Mouse (Mus musculus): ENCODE data around the gene Diaph2.
"Not testable (repeated sequence)": the region's sequence is repeated elsewhere in the genome, so short reads cannot be mapped to it uniquely, and the experiment has no call there.

Diaph2 gene

GRCm38 (mm10) chrX:129749571-129750061 lies at the start of gene Diaph2:
Gene Diaph2 (plus strand): TSS chrX:129749742.
- DNase-seq = peak; percentile 70 to 79

- DNase-seq = no peak
Measured at GRCm38 (mm10) chrX:129701634-129702312, 47.8 kb upstream of the Diaph2 start.

DNA sequence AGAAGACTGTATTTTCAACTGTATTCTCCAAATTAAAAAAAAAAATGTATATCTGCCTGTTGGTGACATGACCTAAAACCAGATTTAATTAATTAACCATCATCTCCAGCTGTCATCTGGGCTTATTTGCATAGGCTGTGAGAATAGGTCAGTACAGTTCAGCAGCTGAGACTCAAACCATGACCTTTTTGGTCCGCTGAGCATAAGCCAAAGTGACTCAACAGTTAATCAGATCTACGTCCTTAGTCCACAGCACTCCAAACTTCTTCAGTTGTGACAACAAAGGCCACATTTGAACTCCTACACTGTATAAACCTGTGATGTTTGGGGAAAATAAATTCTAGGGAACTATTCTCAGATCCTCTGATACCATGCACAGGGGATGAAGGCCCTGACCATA lies 39.9 kb upstream of the Diaph2 start:
- no peak for DNase-seq

GRCm38 (mm10) chrX:129728717-129729220 lies 20.8 kb upstream of the Diaph2 start:
- no peak for DNase-seq

- no peak for DNase-seq
Measured at GRCm38 (mm10) chrX:129736562-129736961, 13.0 kb upstream of the Diaph2 start.

GRCm38 (mm10) chrX:129739226-129739625 lies 10.3 kb upstream of the Diaph2 start:
- DNase-seq = no peak

GRCm38 (mm10) chrX:129742981-129743380 lies 6.6 kb upstream of the Diaph2 start:
- no peak for DNase-seq

GRCm38 (mm10) chrX:129745976-129746375 lies 3.6 kb upstream of the Diaph2 start:
- DNase-seq = no peak

GRCm38 (mm10) chrX:129749102-129749501 lies 440 bp upstream of the Diaph2 start:
- no peak for DNase-seq

DNA sequence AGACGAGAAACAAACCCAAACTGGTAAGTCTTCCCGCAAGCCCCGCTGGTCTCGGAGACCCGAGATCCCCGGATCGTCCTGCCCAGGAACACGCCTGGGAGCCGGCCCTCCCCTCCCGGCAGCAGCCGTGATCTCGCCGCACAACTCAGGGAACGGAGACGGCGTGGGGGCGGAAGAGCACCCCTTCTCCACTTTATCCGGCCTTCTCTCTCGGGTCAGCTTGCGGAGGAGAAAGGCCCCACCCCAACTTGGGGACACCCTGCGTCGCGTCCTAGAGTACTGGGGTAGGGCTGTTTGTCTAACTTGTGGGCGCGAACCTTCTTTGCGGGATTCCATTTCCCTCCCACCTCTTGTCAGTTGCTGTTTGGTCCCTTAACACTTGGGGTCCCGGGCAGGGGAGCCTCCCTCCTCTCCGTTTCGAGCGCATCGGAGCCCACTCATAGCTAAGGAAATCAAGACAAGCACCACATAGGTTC lies 590 bp downstream of the Diaph2 start:
- no peak for DNase-seq

DNA sequence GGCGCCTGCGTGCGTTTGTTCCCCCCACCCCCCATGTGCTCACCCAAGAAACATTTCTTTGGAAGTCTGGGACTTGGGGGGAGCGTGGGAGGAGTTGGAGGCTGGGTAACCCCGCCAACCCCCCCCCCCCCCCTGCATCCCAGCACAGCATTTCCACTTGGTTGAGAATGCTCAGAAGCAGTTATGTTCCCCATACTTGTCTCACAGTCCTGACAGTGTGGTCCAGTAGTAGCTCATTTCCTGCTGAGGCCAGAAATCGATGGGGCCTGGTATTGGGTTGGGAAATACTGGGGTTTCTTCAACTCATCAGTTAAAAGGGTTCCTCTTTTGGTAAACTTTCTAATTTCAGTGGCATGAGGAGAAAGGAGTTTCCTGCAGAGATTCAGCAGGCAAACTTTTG lies 1.1 kb downstream of the Diaph2 start:
- no peak for DNase-seq

DNA sequence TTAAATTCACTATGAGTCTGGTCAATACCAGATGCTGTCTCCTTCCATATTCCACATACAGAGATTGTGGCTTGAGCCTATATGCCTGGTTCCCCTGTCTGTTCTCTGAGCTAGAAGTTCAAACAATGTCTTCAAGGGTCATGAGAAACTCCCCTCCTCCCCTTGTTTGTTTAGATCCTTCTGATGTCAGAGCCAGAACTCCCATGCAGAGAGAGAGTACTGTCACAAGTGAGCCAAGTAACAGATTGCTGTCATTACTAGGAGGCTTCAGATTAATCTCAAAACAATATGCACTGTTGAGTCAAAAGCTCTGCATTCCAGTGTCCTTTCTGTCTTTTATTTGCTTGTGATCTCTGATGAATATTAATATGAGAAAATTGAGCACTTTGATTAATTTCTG lies 7.1 kb downstream of the Diaph2 start:
- no peak for DNase-seq

- no peak for DNase-seq
Measured at GRCm38 (mm10) chrX:129762649-129763048, 13.1 kb downstream of the Diaph2 start.

DNA sequence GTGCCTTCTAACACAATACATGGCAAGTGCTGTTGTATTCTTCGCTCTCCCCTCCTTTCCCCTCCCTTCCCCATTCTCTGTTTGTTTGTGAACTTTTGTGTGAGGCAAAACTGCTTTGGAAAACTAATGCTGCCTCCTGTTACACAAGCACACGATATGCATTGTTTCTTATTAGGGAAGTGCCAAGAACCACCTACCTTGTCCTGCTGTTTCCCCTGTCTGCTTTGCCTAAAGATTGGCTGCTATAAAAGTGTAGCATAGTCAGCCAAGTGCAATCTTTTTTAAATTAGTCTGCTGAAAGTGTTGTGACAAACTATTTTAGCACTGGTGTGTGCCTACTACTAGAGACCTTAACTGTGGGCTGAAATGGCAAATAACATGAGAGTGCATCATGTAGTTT lies 15.8 kb downstream of the Diaph2 start:
- no peak for DNase-seq

- no peak for DNase-seq
Measured at GRCm38 (mm10) chrX:129766811-129767210, 17.3 kb downstream of the Diaph2 start.

DNA sequence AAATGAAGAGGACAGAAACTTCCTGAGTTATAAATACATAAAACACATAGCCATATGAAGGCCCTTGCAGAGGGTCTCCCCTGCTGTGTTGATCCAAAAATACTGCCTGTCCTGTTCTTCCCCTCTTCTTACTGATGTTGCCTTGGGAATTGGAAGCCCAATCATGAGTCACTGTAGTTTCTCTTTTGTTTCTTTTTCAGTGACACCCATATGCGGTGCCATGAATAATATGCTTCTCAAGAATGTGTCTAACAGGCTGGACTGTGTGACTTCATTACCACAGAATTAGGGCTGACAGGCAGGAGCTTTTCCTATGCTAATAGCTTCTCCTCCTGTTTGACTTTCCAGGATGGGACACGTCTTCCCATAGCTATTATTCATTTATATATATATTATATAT lies 21.1 kb downstream of the Diaph2 start:
- DNase-seq = no peak

GRCm38 (mm10) chrX:129773556-129774255 lies 24.2 kb downstream of the Diaph2 start:
- no peak for DNase-seq

DNA sequence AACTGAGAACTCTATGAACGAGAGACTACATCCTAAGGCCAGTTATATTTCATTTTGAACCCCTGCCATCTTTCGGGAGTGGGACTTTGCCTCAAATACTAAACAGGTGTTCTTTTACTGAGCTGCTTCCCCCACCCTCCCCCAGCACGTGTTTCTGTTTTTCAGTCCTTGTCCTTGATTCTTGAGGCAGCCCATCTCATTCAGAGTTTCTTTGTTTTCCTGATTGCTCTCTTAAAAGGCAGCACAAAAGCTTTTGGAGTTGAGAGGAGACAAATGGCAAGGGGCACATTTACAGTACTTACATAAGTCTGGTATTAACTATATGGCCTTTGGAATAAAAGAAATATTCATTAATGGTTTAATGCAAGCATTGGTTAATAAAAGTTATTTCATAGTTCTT lies 24.9 kb downstream of the Diaph2 start:
- no peak for DNase-seq

- no peak for DNase-seq
Measured at GRCm38 (mm10) chrX:129776761-129777160, 27.2 kb downstream of the Diaph2 start.

DNA sequence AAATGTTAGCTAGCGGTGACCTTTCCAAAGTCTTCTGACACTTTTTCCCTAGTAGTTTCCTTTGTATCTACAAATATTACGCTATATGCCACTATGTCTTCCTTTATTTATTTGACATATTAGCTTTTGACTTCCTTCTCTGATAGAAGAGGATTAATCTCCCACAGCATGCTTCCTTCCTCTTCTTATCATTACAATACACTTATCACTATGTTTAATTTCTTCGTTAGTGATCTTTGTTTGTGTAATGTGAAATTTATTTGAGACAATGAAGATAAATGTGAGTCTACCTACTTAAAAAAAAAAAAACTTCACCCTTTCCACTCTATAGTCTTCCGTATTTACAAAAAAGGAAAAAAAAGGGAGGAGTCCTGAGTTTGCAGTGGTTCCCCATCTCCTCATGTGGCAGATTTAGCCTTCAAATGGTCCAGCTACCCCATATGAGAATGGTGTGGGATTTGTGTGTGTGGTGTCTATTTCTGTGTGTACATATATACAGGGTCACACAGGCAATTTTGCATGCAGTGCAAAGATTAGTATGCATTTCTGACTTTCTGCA lies 27.9 kb downstream of the Diaph2 start:
- no peak for DNase-seq

DNA sequence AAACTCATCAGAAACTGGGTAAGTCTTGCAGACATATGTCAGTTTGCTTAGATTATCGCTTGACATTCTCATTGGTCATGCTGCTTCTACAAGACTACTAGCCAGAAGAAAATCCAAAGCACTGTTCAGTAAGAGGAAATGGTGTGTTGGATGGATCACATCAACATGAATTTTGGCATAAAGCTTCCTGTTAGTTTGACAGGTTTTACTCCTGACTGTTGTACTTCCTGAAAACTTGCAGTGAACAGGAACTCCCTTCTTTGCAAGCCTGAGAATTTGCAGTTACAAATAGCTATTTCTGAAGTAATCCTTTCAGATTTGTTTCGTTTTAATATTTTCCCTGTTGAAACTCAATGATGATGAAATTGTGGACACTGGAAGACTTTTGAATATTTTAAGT lies 32.3 kb downstream of the Diaph2 start:
- DNase-seq = no peak

GRCm38 (mm10) chrX:129784062-129784461 lies 34.5 kb downstream of the Diaph2 start:
- DNase-seq = no peak

GRCm38 (mm10) chrX:129799920-129800319 lies 50.4 kb downstream of the Diaph2 start:
- DNase-seq = not testable (repeated sequence)

GRCm38 (mm10) chrX:129831903-129832302 lies 82.4 kb downstream of the Diaph2 start:
- no peak for DNase-seq

Measured in spleen, adult 18-20 months (tissue).